In genomic region chr1:105311899-105312600, GRCm38 (mm10) we compare ENCODE assay signal across 9 mouse cellular contexts. TPM values are rescaled to one million over a fixed set of nuclear protein-coding genes. Genes with fewer than 3 reads are reported as not detected.
DNase-seq lines count a peak whose midpoint lies in the region; ATAC-seq and TF ChIP-seq lines count a peak whose summit lies in the region.
"Had no signal": no experiment of that assay in that cellular context is flagged by ENCODE, and none has a peak within 500 bp of the region (broad histone marks: within the 10 kb centered on the region; RNA-seq: fewer than 3 reads in every experiment).

No protein-coding gene starts in this region.

- peak; percentile 39 for DNase-seq in forebrain, embryonic 14.5 days (ENCODE audit: low spot score)
- no peak for DNase-seq in forebrain, embryonic 11.5 days (ENCODE audit: low spot score)
- peak; percentile 22 for DNase-seq in embryo, embryonic 10 days (ENCODE audit: low spot score)
- DNase-seq in gastrocnemius, postnatal 25 days = peak; percentile 27
- no peak for DNase-seq in urinary bladder, postnatal 14 days (ENCODE audit: low spot score)
- DNase-seq in liver, postnatal 0 days = no peak

- ATAC-seq in forebrain, embryonic 14.5 days = no peak
- no peak for ATAC-seq in forebrain, embryonic 11.5 days (replicated peaks; ENCODE audit: low FRiP score)
- ATAC-seq in limb, embryonic 15.5 days (ENCODE audit: insufficient number of reproducible peaks, low FRiP score, low TSS enrichment, low read depth) = no peak
- ATAC-seq in cerebellum, adult (ENCODE audit: insufficient number of reproducible peaks, low FRiP score, low TSS enrichment) = no peak
- no peak for ATAC-seq in liver, postnatal 0 days
- ATAC-seq: liver, embryonic 12.5 days had no signal

- no peak overlapping the region for H3K27ac ChIP-seq in forebrain, embryonic 14.5 days (ENCODE audit: low read depth, low read length)
- H3K27ac ChIP-seq in forebrain, embryonic 11.5 days (ENCODE audit: low read depth, low read length) = no peak overlapping the region
- H3K27ac ChIP-seq in limb, embryonic 15.5 days = peak overlapping the region; percentile 77
- no peak overlapping the region for H3K27ac ChIP-seq in liver, postnatal 0 days (ENCODE audit: low read depth)
- H3K27ac ChIP-seq: liver, embryonic 12.5 days had no signal

- H3K9ac ChIP-seq in forebrain, embryonic 14.5 days (ENCODE audit: low read length) = no peak overlapping the region
- H3K9ac ChIP-seq in forebrain, embryonic 11.5 days (ENCODE audit: low read length) = no peak overlapping the region
- no peak overlapping the region for H3K9ac ChIP-seq in limb, embryonic 15.5 days
- H3K9ac ChIP-seq in liver, postnatal 0 days (replicated peaks) = no peak overlapping the region
- H3K9ac ChIP-seq: liver, embryonic 12.5 days had no signal

- H3K4me1 ChIP-seq in forebrain, embryonic 14.5 days (ENCODE audit: control insufficient read depth, insufficient read depth, low read length) = 0 out of 2 replicates have a peak, but pooled peaks cover 5% of the 10 kb centered on the region
- H3K4me1 ChIP-seq in forebrain, embryonic 11.5 days (replicated peaks; ENCODE audit: control insufficient read depth, insufficient read depth, low read length) = no peaks in the 10 kb centered on the region; the same call in 1 of the 2 replicates
- peaks cover 4% of the 10 kb centered on the region for H3K4me1 ChIP-seq in limb, embryonic 15.5 days
- H3K4me1 ChIP-seq in liver, postnatal 0 days (ENCODE audit: insufficient read depth) = no peaks in the 10 kb centered on the region
- H3K4me1 ChIP-seq: liver, embryonic 12.5 days had no signal

- H3K9me3 ChIP-seq in forebrain, embryonic 14.5 days (replicated peaks; ENCODE audit: control insufficient read depth, low read length) = no peaks in the 10 kb centered on the region
- no peaks in the 10 kb centered on the region for H3K9me3 ChIP-seq in forebrain, embryonic 11.5 days (ENCODE audit: control insufficient read depth, low read length)
- no peaks in the 10 kb centered on the region for H3K9me3 ChIP-seq in limb, embryonic 15.5 days
- H3K9me3 ChIP-seq in liver, postnatal 0 days (ENCODE audit: low read length) = no peaks in the 10 kb centered on the region
- H3K9me3 ChIP-seq: liver, embryonic 12.5 days had no signal

- TF ChIP-seq CTCF in liver, postnatal 0 days (IDR thresholded peaks at IDR 0.05; ENCODE audit: low read depth) = no peak

- TF ChIP-seq EP300 in liver, postnatal 0 days (IDR thresholded peaks at IDR 0.05; ENCODE audit: low read depth) = no peak

- no peaks in the 10 kb centered on the region for H3K36me3 ChIP-seq in forebrain, embryonic 14.5 days (ENCODE audit: control insufficient read depth, insufficient read depth, low read length)
- H3K36me3 ChIP-seq in forebrain, embryonic 11.5 days (ENCODE audit: control insufficient read depth, insufficient read depth, low read length) = no peaks in the 10 kb centered on the region
- H3K36me3 ChIP-seq in limb, embryonic 15.5 days = no peaks in the 10 kb centered on the region
- no peaks in the 10 kb centered on the region for H3K36me3 ChIP-seq in liver, postnatal 0 days (replicated peaks; ENCODE audit: insufficient read depth, low read length)
- H3K36me3 ChIP-seq: liver, embryonic 12.5 days had no signal

- H3K27me3 ChIP-seq in forebrain, embryonic 14.5 days (replicated peaks; ENCODE audit: control insufficient read depth, insufficient read depth, low read length) = no peaks in the 10 kb centered on the region
- no peaks in the 10 kb centered on the region for H3K27me3 ChIP-seq in forebrain, embryonic 11.5 days (ENCODE audit: control insufficient read depth, insufficient read depth, low read length)
- H3K27me3 ChIP-seq in limb, embryonic 15.5 days = no peaks in the 10 kb centered on the region
- no peaks in the 10 kb centered on the region for H3K27me3 ChIP-seq in liver, postnatal 0 days (ENCODE audit: insufficient read depth, low read length)
- H3K27me3 ChIP-seq: liver, embryonic 12.5 days had no signal

- no peak overlapping the region for H3K4me2 ChIP-seq in forebrain, embryonic 14.5 days (ENCODE audit: low read length)
- H3K4me2 ChIP-seq in forebrain, embryonic 11.5 days (ENCODE audit: low read depth, low read length, severe bottlenecking) = no peak overlapping the region
- H3K4me2 ChIP-seq in limb, embryonic 15.5 days = no peak overlapping the region
- H3K4me2 ChIP-seq in liver, postnatal 0 days (ENCODE audit: low read depth, low read length) = no peak overlapping the region
- H3K4me2 ChIP-seq: liver, embryonic 12.5 days had no signal

- WGBS in forebrain, embryonic 14.5 days = 86% methylated on average over 1 of the region's 1 CpGs
- WGBS in forebrain, embryonic 11.5 days = 86% methylated on average over 1 of the region's 1 CpGs
- WGBS in limb, embryonic 15.5 days = 81% methylated on average over 1 of the region's 1 CpGs
- 84% methylated on average over 1 of the region's 1 CpGs for WGBS in liver, postnatal 0 days (ENCODE audit: insufficient replicate concordance)

- no peak overlapping the region for H3K4me3 ChIP-seq in forebrain, embryonic 14.5 days (ENCODE audit: low read depth, low read length)
- H3K4me3 ChIP-seq in forebrain, embryonic 11.5 days (ENCODE audit: low read depth, low read length) = no peak overlapping the region
- H3K4me3 ChIP-seq in limb, embryonic 15.5 days = no peak overlapping the region
- H3K4me3 ChIP-seq in liver, postnatal 0 days (ENCODE audit: low read depth, low read length) = no peak overlapping the region
- H3K4me3 ChIP-seq: liver, embryonic 12.5 days had no signal

RNA-seq across cellular contexts. Expression of gene Rnf152, which starts 44.5 kb away (rescaled TPM):
- polyA plus RNA-seq in forebrain, embryonic 14.5 days (2014; fragmentation: Nextera tagmentation; extraction: Ambion mirVana) = 4.9 and 7.4 TPM in 2 replicates
- 1.4 and 1.6 TPM in 2 replicates for polyA plus RNA-seq in forebrain, embryonic 11.5 days (2014; fragmentation: Nextera tagmentation; extraction: Ambion mirVana)
- under 1 TPM; 0.59 to 0.84 TPM for total RNA-seq in gastrocnemius, postnatal 25 days (2021)
- polyA plus RNA-seq in limb, embryonic 15.5 days (2015; fragmentation: Nextera tagmentation; extraction: Ambion mirVana) = 1.2 and 1.3 TPM in 2 replicates
- polyA plus RNA-seq in liver, postnatal 0 days (2015; fragmentation: Nextera tagmentation; extraction: Ambion mirVana) = 0.46 and 0.47 TPM in 2 replicates

Comparison
In these comparisons a context has a peak if more than half of its experiments do, and no peak if none do; other contexts are left out.
1. DNase-seq: peak in forebrain, embryonic 14.5 days (single experiment), embryo, embryonic 10 days (single experiment) and gastrocnemius, postnatal 25 days (single experiment); none in forebrain, embryonic 11.5 days (single experiment), urinary bladder, postnatal 14 days (single experiment) and liver, postnatal 0 days (single experiment).